Mouse (Mus musculus) heart, postnatal 25 days (tissue): ENCODE results near the gene 1700028J19Rik. TPM values are rescaled to one million over a fixed set of nuclear protein-coding genes. Genes with fewer than 3 reads are reported as not detected.
"Not testable (repeated sequence)": the region's sequence is repeated elsewhere in the genome, so short reads cannot be mapped to it uniquely, and the experiment has no call there.

Experiments used
- DNase-seq: peaks from one replicate; pipeline ENCODE4 v3.0.0; 2022; ENCODE audit warnings: low spot score
- intact Hi-C: fragments of 180-260 bp; cut with DNase I; formaldehyde crosslinking; loops from one replicate; pipeline ENCODE4 v1.15.1; 2025
- total RNA-seq, 2 experiments: library from RNA; stranded (reverse); gene quantifications; 2 replicates each; pipeline ENCODE4 v1.2.3; 2021

Gene 1700028J19Rik
- total RNA-seq, 2 experiments from 2014 or later: 0.31 to 0.56 TPM

DNA sequence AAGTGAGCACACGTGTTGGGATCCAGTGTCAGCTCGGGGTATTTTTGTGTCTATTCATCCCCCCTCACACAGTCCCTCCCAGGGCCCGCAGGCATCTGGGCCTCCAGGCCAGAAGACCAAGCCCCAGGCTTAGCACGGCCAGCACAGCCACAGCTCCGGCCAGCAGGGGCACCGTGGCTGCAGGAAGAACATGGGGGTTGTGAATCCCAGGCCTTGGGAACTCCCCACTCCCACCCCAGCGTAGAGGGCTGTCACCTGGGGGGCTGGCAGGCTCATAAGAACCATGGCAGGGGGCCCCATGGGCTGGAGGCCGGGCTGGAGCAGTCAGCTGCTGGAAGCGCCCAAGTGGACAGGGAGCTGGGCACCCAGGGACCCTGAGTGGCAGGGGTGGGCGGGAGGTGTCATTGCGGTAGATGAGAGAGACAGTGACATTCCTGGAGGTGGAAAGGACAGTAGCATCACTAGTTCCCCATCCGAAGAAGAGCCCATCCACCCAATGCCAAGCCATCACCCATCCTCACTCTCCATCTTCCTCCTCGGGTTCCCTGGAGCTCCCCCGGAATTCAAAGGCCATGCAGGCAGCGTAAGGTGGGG is 6.6 kb upstream of the 1700028J19Rik start:
- intact Hi-C loops: no loop called here
- DNase-seq: no peak

DNA sequence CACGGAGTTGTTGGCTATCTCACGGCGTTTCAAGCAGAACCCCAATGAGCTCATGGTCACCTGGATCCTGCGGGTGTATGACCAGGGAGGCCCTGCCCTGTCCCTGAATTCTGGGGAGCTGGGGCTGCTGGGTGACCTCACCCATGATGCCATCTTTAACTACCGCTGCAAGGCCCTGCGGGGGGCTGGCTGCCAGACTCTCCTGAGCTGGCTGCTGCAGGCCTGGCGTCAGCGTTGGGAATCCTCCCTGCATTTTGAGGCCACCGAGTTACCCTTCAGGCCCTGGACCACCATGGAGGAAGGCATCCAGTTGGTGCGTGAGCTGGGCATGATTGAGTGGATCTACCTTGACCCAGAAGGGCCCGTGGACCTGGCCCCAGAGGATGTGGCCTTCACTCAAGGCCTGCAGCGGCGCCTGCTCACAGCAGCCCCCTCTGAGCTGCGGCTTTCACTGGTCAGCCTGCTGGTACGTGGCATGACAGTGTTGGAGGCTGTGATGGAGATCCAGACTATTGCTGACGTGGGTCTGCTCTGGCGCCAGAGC is 4.3 kb upstream of the 1700028J19Rik start:
- DNase-seq, intact Hi-C loops: not testable (repeated sequence)

DNA sequence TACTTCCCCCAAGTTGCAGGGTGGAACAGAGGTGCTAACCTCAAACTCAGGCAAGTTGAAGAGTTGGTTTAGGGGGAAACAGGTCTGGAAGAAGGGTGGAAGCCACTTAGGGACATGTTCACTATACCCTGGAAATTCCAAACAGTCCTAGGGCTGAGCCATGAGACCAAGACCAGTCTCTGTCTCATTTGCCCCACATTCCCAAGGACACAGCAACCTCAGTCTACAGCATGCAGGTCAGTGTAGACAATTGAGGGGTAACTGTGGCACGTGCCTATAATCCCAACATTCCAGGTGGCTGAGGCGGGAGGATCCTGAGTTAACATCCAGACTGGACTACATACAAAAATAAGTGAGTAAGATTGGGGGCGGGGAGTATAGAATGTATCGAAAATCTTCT is 2.8 kb upstream of the 1700028J19Rik start:
- intact Hi-C loops: loop anchor here (5.0 kb wide), 1 partner anchor 303 kb away; the partner anchor contains the start of gene Nr1h2
- DNase-seq: no peak

DNA sequence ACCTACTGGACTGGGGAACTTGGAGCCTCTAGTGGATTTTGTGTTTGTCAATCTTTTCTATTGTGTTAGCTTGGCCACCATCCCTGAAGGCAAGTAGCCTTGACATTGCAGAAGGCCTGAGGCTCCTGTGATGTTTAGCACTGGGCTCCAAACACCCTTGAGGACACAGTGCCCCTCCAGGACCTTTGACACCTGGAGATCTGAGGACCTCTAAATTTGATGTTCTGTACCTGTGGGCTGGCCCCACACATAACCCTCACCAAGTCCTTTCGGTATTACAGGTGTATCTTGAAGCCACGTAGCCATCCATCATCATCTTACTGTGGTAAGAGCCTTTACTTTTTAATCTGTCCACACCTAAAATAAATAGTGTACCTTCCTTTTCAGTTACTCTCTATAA is 1.5 kb upstream of the 1700028J19Rik start:
- intact Hi-C loops: loop anchor here (5.0 kb wide), 1 partner anchor 304 kb away; the partner anchor contains the start of gene Nr1h2
- no peak for DNase-seq

DNA sequence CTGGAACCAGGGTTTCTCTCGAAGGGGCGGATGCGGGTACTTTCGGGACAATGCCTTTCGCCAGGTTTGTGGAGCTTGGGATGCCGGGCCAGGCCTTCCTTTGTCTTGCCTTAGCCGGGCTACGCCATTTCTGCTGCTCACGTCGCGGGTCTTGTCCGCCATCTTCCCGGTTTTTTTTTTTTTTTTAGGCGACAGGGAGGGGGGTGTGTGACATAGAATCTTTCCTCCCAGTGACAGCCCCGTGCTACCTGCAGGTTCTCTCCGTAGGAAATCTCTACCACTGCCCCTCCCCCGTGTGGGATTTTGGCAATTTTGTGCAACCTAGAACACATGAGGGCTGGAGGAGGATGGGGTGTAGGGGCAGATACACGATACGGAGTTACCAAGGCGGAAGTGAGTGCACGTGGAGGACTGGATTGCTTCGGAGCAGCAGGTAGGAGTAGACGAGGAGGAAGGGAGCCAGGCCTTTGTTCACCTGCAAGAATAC is 532 bp upstream of the 1700028J19Rik start:
- intact Hi-C loops: loop anchor here (5.0 kb wide), 1 partner anchor 305 kb away; the partner anchor contains the start of gene Nr1h2
- DNase-seq: no peak

DNA sequence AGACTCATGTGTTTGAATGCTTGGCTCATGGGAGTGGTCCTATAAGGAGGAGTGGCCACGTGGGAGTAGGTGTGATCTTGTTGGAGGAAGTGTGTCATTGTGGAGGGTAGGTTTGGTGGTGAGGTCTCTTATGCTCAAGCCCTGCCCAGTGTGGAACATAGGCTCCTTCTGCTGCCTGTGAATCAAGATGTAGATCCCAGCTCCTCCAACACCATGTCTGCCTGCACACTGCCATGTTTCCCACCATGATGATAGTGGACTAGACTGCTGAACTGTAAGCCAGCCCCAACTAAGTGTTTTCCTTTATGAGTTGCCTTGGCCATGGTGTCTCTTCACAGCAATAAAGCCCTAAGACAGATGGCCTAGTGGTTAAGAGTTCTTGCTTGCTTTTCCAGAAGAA is 2.4 kb downstream of the 1700028J19Rik start:
- DNase-seq: no peak
- intact Hi-C loops: no loop called here

DNA sequence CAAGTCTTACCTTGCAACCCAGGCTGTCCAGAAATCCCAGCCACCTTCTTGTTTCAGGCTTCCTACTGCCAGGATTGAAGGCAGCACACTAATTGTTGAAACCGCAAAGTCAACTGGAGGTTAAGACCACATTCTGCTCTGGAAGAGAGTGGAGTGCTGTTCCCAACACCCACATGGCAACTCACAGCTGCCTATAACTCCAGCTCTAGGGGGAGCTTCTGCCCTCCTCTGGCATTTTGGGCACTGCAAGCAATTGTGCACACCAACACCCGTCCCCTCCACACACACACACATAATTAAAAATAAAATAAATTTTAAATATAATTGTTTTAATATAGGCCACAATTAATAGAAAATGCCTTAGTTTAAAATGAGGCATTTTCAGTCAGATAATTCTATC is 5.3 kb downstream of the 1700028J19Rik start:
- DNase-seq: no peak
- intact Hi-C loops: no loop called here

DNA sequence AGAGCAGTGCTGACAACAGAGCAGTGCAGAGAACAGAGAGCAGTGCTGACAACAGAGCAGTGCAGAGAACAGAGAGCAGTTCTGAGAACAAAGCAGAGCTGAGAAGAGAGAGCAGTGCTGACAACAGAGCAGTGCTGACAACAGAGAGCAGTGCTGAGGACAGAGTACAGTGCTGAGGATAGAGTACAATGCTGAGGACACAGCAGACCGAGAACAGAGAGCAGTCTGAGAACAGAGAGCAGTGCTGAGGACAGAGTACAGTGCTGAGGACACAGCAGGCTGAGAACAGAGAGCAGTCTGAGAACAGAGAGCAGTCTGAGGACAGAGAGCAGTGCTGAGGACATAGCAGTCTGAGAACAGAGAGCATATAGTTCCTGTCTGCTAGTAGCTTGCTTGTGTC is 5.8 kb downstream of the 1700028J19Rik start:
- intact Hi-C loops: no loop called here
- DNase-seq: no peak

DNA sequence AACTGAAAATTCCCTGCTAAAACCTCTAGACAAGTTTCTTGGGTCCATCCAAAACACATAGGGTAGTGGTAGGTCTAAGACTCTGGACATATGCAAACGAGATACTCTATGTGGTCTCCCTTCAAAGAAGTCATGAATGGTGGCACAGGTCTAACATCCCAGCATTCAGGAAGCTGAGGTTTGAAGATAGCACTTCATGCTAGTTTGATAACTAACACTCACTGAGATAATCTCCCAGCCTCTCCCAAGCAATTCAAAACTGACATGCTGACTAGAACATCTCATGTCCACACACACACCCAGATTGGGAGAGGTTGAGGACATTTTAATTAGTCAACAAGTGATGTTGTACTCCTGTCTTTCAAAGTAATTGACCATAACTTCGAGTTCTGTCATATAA is 6.6 kb downstream of the 1700028J19Rik start:
- DNase-seq: no peak

DNA sequence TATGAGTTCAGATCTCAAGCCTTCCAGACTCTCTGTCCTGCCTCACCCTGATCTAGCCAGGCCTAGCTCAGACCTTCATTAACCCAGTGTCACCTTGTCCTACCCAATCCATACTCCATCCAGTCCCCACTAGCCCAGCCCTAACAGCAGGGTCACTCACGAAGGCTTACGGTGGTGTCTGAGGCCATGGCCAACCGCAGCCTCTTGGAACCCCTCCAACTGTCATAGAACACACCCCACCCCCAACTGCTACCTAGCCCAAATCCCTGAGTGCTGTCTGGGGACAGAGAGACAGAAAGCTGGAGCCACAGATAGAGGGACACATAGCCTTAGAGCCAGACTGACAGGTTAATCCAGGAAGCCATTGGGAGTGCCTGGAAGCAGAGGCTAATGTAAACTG is 10.6 kb downstream of the 1700028J19Rik start, which contains the start of gene Gm36864:
TSS of gene Gm36864 (plus strand) at position 269 of the 400 bp plus-strand sequence.
- no peak for DNase-seq
- intact Hi-C loops: no loop called here

More for the DNA sequence above, 6.6 kb downstream of the 1700028J19Rik start:
- intact Hi-C loops: no loop called here

DNA sequence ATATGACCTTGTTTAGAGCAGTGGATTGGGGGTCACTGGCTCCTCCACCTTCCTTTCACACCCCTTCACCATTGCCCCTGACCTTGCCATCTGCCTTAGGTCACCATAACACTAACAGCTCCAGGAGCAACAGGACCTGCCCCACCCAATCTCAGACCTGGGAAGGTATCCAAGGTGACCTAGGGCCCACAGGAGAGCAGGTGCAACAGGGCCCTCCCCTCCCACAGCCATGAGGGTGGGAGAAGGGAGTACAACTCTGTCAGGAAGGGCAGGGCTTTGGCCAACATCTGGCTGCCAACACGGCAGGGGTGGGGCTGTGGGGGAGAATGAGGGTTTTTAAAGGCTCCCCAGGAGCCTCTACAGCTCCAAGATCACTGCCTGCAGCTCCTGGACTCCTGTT is 21.4 kb downstream of the 1700028J19Rik start, which contains the start of gene Klk1:
TSS of gene Klk1 (plus strand) at position 285 of the 400 bp plus-strand sequence.
- intact Hi-C loops: no loop called here
- DNase-seq: no peak

DNA sequence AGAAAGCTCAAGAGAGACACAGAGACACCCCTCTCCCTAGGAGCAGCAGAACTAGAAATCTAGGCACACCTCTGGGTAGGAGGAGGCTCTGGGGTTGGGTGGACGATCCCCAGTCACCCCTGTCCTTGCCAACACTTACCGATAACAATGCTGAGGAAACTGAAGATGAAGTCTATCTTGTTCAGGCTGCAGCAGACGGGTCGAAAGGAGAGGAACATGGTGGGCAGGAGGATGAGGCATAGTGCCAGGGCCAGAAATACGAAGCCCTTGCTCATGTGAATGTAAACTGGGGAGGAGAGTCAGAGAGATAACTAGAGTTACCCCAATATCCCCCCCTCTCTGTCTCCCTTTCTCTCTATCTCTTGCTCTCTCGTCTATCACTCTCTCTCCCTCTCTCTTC is 24.2 kb downstream of the 1700028J19Rik start:
- DNase-seq, intact Hi-C loops: not testable (repeated sequence)

DNA sequence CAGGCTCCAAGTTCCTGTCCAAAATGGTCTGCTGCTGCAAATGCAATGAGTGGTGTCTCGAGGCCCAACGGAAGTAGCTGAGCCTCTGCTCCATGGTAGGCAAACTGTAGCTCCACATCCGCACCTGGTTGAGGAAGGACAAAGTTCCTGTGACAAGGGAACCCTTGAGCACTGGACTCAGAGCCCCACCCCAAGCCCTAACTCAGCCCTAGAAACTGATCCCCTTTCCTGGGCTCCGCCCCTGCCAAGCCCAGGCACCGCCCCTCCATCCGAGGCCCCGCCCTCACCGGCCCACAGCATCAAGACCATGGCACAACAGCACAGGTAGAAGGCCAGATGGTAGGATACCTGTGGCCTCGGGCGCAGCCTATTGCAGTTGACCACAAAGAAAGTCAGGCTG is 24.9 kb downstream of the 1700028J19Rik start:
- not testable (repeated sequence) for DNase-seq

DNA sequence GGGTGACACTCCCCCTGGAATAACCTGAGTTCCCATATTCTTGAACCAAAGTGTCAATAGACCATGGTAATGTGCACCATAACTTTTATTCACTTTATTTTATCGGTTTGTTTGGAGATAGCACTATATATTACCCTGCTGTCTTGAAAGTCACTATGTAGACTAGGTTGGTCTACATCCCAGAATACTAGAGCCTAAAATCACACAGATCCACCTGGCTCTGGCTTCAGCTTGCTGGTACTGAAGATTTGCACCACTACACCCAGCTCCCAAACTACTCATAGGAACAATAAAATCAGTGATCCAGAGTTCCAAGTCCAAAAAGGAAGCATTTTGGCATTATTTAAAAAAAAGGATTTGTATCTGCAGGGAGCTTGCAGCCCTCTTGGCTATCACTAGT is 30.9 kb downstream of the 1700028J19Rik start, which contains the start of gene Klk1b5:
TSS of gene Klk1b5 (plus strand) at position 301 of the 400 bp plus-strand sequence.
- intact Hi-C loops: no loop called here
- DNase-seq: no peak

More for the DNA sequence above, 24.9 kb downstream of the 1700028J19Rik start:
- intact Hi-C loops: not testable (repeated sequence)

DNA sequence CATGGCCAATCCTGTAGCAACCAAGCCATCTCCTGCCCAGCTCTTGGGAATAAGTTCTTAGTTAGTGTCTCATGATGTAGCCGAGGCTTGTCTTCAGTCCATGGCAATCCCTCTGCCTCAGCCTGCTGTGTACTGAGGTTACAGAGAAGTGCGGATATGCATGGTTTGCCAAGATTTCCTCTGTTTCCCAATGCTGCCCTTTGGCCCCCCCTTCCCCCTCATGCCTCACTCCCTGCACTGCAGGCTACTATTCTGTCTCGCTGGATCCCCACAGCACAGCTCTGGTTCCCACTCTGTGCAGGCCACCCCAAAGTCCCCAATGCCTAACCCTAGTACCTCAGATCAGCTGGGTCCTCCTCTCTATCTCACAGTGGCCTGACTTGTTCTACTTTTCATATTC is 38.2 kb downstream of the 1700028J19Rik start:
- DNase-seq: no peak
- intact Hi-C loops: no loop called here

DNA sequence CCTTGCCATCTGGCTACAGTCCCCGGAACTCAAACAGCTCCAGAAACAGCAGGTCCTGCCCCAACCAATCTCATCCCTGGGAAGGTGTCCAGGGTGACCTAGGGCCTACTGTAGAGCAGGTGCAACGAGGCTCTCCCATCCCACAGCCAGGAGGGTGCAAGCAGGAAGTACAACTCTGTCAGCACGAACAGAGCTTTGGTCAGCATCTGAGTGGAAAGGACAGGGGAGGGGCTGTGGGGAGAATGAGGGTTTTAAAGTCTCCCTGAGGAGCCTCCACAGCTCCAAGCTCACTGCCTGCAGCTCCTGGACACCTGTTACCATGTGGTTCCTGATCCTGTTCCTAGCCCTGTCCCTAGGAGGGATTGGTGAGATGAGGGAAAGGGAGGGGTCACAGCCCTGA is 39.4 kb downstream of the 1700028J19Rik start, which contains the start of gene Klk1b4:
TSS of gene Klk1b4 (plus strand) at position 301 of the 400 bp plus-strand sequence.
- DNase-seq, intact Hi-C loops: not testable (repeated sequence)

DNA sequence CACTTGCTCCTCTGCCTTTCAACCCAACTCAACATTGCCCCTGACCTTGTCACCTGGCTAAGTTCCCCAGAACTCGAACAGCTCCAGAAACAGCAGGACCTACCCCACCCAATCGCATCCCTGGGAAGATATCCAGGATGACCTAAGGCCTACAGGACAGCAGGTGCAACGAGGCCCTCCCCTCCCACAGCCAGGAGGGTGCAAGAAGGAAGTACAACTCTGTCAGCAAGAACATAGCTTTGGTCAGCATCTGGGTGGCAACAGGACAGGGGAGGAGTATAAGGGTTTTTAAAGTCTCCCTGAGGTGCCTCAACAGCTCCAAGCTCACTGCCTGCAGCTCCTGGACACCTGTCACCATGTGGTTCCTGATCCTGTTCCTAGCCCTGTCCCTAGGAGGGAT is 48.6 kb downstream of the 1700028J19Rik start, which contains the start of gene Klk1b3:
TSS of gene Klk1b3 (plus strand) at position 301 of the 400 bp plus-strand sequence.
- no peak for DNase-seq
- intact Hi-C loops: no loop called here

DNA sequence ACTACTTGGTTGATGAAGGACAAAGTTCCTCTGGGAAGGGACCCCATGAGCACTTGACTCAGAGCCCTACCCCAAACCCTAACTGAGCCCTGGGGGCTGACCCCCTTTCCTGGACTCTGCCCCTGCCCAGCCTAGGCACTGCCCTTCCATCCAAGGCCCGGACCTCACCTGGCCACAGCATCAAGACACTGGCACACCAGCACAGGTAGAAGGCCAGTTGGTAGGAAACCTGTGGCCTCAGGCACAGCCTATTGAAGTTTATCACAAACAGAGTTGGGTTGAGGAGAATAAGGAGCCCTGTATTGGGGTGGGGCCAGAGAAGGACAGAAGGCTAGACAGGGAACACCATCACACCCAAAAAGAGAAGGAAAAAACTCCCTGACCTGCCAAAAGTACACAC is 53.0 kb downstream of the 1700028J19Rik start:
- intact Hi-C loops: not testable (repeated sequence)

DNA sequence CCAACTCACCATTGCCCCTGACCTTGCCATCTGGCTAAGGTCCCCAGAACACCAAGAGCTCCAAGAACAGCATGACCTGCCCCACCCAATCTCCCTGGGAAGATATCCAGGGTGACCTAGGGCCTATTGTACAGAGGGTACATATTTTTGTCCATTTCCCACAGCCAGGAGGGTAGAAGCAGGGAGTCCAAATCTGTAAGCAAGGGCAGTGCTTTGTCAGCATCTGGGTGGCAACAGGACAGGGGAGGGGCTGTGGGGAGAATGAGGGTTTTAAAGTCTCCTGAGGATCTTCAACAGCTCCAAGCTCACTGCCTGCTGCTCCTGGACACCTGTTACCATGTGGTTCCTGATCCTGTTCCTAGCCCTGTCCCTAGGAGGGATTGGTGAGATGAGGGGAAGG is 58.6 kb downstream of the 1700028J19Rik start, which contains the start of gene Klk1b24:
TSS of gene Klk1b24 (plus strand) at position 301 of the 400 bp plus-strand sequence.
- DNase-seq, intact Hi-C loops: not testable (repeated sequence)

More for the DNA sequence above, 53.0 kb downstream of the 1700028J19Rik start:
- DNase-seq: not testable (repeated sequence)

DNA sequence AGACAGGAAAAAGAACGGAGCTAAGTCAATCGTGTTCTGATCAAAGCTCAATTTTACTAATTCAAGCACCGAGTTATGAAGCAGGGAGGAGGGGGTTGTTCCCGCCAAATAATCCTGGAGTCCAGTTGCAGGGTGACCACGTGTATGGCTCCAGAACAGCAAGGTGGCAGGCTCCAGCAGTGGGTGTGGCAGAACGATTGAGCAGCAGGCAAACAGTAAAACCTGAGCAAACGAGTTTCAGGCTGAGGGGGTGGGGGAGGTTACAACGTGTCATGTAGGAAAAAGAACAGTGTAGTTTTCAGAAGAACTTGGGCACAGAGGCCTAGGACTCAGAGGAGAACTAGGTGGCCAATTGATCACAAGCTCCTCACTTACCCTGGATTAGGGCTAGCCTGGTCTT is 60.0 kb downstream of the 1700028J19Rik start:
- intact Hi-C loops: not testable (repeated sequence)

More for the DNA sequence above, 60.0 kb downstream of the 1700028J19Rik start:
- DNase-seq: not testable (repeated sequence)
